Mouse (Mus musculus) embryonic facial prominence, embryonic 10.5 days (tissue): ENCODE measurements around the gene Gxylt2. TPM values are rescaled to one million over a fixed set of nuclear protein-coding genes. Genes with fewer than 3 reads are reported as not detected.

ENCODE experiments used
- DNase-seq: peaks from one replicate; pipeline ENCODE4 v3.0.0-alpha.2; 2017; ENCODE audit warnings: low spot score
- H3K27ac ChIP-seq: fragments of 300-500 bp; sonication (generic); replicated peaks from 2 replicates; pipeline ENCODE4 v1.5.1; 2016; ENCODE audit warnings: mild to moderate bottlenecking
- H3K27me3 ChIP-seq: fragments of 300-500 bp; sonication (generic); replicated peaks from 2 replicates; pipeline ENCODE4 v1.6.1; 2016; ENCODE audit warnings: low read depth, mild to moderate bottlenecking; ENCODE audit not compliant: poor library complexity, severe bottlenecking
- H3K36me3 ChIP-seq: fragments of 300-500 bp; sonication (generic); replicated peaks from 2 replicates; pipeline ENCODE4 v1.6.1; 2016; ENCODE audit warnings: mild to moderate bottlenecking, moderate library complexity
- H3K4me1 ChIP-seq: fragments of 300-500 bp; sonication (generic); 2 replicates; pipeline ENCODE4 v1.6.1; 2016
- H3K4me3 ChIP-seq: fragments of 300-500 bp; sonication (generic); 2 replicates; pipeline ENCODE4 v1.5.1; 2016; ENCODE audit warnings: mild to moderate bottlenecking, moderate library complexity
- H3K9me3 ChIP-seq: fragments of 300-500 bp; sonication (generic); 2 replicates; pipeline ENCODE4 v1.6.1; 2016; ENCODE audit warnings: mild to moderate bottlenecking
- WGBS: fragments of 180-500 bp; shearing (Covaris S2); methylation state at CpG from one replicate; pipeline ENCODE4 v1.1.7; 2016; 5-methylcytosine and 5-hydroxymethylcytosine counted together
- polyA plus RNA-seq: library from polyadenylated mRNA; unstranded; fragments of >200 nt; fragmentation: Nextera tagmentation; extraction: Ambion mirVana; gene quantifications from 2 replicates; pipeline ENCODE4 v1.2.1, GENCODE M21; 2016

The Gxylt2 gene
- polyA plus RNA-seq, 1 experiment from 2014 or later, result 3.6 TPM

DNA sequence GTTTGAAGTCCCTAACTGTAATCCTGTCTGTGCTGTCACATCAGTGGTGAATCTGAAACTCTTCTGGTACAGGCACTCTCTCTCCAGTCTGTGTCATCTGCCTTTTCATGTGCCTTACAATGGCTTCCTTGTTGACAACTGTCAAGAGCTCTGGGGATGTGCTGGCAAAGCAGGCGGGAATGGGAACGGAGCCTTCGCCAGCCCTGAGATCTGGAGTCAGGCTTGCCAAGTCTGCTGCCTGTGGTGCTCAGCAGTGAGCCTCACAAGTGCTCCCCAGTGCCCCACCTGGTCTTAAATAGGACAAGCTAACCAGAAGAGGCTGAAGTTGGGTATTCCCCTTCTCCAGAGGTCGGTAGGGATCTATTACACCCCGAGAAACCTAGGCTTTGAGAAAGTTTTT is 3.8 kb upstream of the Gxylt2 start:
- 65% methylated on average over 5 of the region's 5 CpGs for WGBS
- peaks cover 37% of the 10 kb centered on the region for H3K27me3 ChIP-seq
- no peaks in the 10 kb centered on the region for H3K9me3 ChIP-seq
- no peak overlapping the region for H3K4me3 ChIP-seq
- H3K27ac ChIP-seq, result no peak overlapping the region
- DNase-seq, result no peak
- H3K4me1 ChIP-seq, result peaks cover 19% of the 10 kb centered on the region
- no peaks in the 10 kb centered on the region for H3K36me3 ChIP-seq

DNA sequence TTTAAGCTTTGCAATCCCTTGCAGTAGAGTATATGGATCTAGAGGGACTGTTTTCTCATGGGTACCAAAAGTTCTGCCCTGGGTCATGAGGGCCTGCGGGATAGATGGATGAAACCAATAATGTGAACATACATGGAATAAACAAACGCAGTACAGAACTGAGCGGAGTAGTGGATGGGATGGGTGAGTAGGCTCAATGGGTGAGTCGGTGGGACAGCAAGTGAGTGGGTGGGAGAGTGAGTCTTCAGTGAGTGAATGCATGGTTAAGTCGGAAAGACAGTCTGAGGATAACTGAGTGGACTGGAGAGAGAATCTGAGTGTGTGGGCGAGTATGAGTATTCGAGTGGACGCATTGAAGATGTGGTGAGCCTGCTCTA is 349 bp upstream of the Gxylt2 start:
- H3K27ac ChIP-seq, result peak overlapping the region; percentile 90
- H3K36me3 ChIP-seq, result no peaks in the 10 kb centered on the region
- no peak for DNase-seq
- peaks cover 28% of the 10 kb centered on the region for H3K4me1 ChIP-seq
- no peaks in the 10 kb centered on the region for H3K9me3 ChIP-seq
- 33% methylated on average over 8 of the region's 8 CpGs for WGBS
- H3K4me3 ChIP-seq, result peak overlapping the region; percentile 83
- peaks cover 58% of the 10 kb centered on the region for H3K27me3 ChIP-seq

DNA sequence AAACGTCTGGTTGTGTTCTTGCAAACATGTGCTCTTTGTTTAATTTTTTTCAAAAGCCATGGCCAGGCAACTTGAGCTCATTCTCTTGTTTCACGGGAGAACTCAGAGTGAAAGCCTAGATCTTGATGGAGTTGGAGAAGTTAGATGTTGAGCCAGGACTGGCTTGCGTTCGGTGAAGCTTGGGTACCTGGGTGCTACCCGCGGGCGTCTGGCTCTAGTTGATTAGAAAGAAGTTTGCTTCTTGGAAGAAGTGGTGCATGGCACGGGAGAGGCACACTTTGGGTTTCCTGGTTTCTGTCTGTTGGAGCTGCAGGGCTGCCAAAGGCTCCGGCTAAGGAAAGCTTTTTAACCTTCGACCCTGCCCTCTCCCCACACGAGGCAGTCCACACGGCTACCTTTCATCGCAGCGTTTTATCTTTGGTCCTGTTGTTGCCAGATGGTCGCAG is 855 bp downstream of the Gxylt2 start:
- Histone ChIP-seq H3K27ac (peak overlapping the region; percentile 90), H3K9me3 (no peaks in the 10 kb centered on the region), H3K36me3 (no peaks in the 10 kb centered on the region), H3K27me3 (peaks cover 58% of the 10 kb centered on the region), H3K4me3 (peak overlapping the region; percentile 83), H3K4me1 (peaks cover 33% of the 10 kb centered on the region)
- WGBS, result 1% methylated on average over 15 of the region's 15 CpGs
- peak; percentile 59 for DNase-seq

DNA sequence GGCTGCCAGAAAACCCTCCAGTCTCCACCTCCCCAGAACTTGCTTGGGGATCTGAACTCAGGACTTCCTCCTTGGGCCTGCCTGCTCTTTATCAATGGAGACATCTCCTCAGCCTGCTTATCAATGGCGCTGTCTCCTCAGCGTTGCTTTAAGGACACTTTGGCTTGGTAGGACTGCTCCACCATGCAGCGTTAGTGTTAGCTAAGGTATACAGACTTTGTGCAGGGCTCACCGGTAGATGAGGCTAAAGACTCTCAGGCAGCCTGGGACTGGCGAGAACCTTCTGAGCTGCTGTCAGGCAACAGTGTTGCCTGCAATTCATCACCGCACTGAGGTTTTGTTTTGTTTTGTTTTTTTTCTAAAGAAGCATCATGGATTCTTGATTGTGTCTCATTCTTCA is 2.3 kb downstream of the Gxylt2 start:
- WGBS, result 82% methylated on average over 6 of the region's 6 CpGs

DNA sequence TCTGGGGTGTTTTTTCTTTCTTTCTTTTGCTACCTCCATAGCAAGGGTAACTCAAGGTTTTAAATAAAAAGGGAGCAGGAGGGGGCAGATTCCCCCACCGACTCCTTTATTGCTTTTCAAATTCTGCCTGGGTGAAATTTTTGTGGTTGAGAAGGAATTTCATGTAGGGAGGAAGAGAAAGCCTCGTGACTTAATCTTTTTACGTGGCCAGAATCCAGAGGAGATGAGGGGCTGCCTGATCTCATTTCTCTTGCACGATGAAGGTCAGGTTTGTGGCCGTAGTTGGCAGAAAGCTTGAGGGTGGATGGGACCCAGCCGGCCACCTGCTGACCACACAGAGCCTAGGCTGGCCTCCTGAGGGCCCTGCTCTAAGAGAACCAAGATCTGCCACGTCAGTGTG is 3.0 kb downstream of the Gxylt2 start:
- DNase-seq, result peak; percentile 18
- WGBS, result 58% methylated on average over 7 of the region's 7 CpGs
- Histone ChIP-seq H3K27ac (no peak overlapping the region; the same call in 1 of the 2 replicates), H3K4me1 (peaks cover 33% of the 10 kb centered on the region), H3K9me3 (no peaks in the 10 kb centered on the region), H3K27me3 (peaks cover 53% of the 10 kb centered on the region), H3K4me3 (no peak overlapping the region), H3K36me3 (no peaks in the 10 kb centered on the region)

More for the DNA sequence above, 2.3 kb downstream of the Gxylt2 start:
- Histone ChIP-seq H3K27ac (no peak overlapping the region), H3K9me3 (no peaks in the 10 kb centered on the region), H3K36me3 (no peaks in the 10 kb centered on the region), H3K27me3 (peaks cover 54% of the 10 kb centered on the region), H3K4me3 (no peak overlapping the region), H3K4me1 (peaks cover 33% of the 10 kb centered on the region)
- DNase-seq, result no peak

DNA sequence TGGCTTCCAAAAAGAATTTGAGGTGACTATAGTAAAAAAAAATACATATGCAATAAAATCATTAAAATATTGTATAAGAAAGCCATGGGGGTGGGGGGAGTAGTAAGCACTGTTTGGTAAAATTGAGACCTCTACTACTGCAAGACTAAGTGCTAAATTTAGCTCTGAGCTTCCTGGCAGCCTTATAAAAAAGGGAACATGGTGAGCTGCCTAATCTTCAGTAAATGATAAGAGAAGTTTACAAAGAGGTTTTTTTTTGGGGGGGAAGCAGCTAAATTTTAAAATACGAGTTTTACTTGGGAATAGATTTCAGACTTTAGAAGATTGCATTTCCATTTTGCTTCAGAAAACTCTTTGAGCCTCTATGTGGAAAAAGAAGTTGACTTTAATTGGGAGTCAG is 3.7 kb downstream of the Gxylt2 start:
- H3K36me3 ChIP-seq, result no peaks in the 10 kb centered on the region
- no peak overlapping the region for H3K4me3 ChIP-seq
- no peak overlapping the region for H3K27ac ChIP-seq
- H3K9me3 ChIP-seq, result no peaks in the 10 kb centered on the region
- WGBS, result 79% methylated on average over 1 of the region's 1 CpGs
- peaks cover 46% of the 10 kb centered on the region for H3K27me3 ChIP-seq
- no peak for DNase-seq
- H3K4me1 ChIP-seq, result peaks cover 33% of the 10 kb centered on the region

DNA sequence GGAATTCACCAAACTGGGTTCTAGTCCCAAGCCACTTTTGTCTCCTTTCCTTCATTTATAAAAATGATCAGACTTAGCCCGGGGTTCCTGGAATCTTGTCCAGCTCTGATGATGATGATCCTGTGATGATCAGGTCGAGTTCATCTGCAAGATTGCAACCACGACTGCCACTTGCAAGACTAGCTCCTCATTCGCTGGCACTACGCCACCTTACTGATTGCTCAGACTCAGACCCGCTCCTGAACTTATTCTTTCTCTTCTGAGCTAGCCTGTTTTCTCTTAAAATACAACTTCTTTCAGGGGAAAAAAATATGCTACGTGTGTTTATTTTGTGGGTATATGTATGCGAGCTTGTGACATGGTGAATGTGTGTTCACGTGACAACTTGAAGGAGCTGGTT is 4.5 kb downstream of the Gxylt2 start:
- WGBS, result 89% methylated on average over 9 of the region's 9 CpGs
- Histone ChIP-seq H3K36me3 (no peaks in the 10 kb centered on the region), H3K4me3 (no peak overlapping the region), H3K27me3 (peaks cover 39% of the 10 kb centered on the region), H3K27ac (no peak overlapping the region), H3K4me1 (peaks cover 32% of the 10 kb centered on the region), H3K9me3 (no peaks in the 10 kb centered on the region)
- no peak for DNase-seq

DNA sequence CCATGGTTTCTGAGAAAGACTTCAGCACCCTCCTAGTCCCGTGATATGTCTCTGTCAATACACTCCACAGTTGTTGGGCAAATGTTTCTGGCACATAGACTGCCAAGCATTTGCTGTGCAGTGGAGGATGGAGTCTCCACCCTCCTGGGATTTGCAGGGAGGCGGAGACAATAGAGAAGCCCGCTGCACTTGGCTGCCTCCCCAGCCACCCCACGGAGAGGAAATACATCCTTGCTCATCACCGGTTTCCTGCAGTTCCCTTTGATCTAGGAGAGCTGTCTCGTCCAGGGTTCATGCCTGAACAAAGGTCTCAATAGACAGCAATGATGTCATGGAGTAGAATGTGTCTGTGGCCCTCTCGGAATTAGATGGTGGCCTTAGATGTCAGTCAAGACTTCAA is 4.9 kb downstream of the Gxylt2 start:
- Histone ChIP-seq H3K27me3 (peaks cover 34% of the 10 kb centered on the region), H3K27ac (no peak overlapping the region), H3K4me3 (no peak overlapping the region), H3K4me1 (peaks cover 27% of the 10 kb centered on the region), H3K9me3 (no peaks in the 10 kb centered on the region), H3K36me3 (no peaks in the 10 kb centered on the region)
- WGBS, result 30% methylated on average over 7 of the region's 7 CpGs
- DNase-seq, result peak; percentile 16

DNA sequence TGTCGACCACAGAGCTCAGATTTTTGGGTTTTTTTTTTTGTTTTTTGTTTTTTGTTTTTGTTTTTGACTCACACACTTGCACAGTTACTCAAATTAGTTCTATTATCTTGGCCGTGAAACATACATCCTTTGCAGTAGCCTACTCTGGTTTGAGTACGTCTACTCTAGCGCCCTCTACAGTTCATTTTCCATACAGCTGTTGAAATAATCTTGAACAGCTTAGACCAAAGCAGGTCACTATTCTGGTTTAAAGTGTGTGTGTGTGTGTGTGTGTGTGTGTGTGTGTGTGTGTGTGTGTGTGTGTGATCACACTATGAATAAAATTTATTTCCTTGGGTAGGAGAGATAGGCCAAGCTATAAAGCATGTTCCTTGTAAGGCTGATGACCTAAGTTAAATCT is 5.6 kb downstream of the Gxylt2 start:
- Histone ChIP-seq H3K9me3 (no peaks in the 10 kb centered on the region), H3K4me3 (no peak overlapping the region), H3K4me1 (peaks cover 25% of the 10 kb centered on the region), H3K36me3 (no peaks in the 10 kb centered on the region), H3K27me3 (peaks cover 27% of the 10 kb centered on the region), H3K27ac (no peak overlapping the region)
- DNase-seq, result no peak
- 37% methylated on average over 4 of the region's 4 CpGs for WGBS

DNA sequence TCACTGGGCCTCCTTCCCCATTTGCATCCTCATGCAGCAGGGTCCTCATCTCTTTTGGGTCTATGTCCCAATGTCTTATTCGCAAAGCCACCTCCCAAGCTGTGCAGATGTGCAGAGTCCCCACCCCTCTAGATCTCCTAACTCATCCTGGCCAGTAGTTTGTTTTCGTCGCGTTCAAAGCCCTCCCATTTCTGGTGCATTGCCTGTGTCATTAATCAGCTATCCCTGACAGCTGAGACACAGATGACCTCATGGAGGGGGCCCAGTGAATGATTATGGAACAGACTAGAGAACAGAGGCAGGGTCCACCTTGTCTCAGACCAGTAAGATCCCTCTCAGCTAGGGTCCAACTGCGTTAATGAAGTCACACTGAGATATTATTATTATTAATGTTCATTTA is 6.3 kb downstream of the Gxylt2 start:
- DNase-seq, result no peak
- no peaks in the 10 kb centered on the region for H3K9me3 ChIP-seq
- 91% methylated on average over 5 of the region's 5 CpGs for WGBS

DNA sequence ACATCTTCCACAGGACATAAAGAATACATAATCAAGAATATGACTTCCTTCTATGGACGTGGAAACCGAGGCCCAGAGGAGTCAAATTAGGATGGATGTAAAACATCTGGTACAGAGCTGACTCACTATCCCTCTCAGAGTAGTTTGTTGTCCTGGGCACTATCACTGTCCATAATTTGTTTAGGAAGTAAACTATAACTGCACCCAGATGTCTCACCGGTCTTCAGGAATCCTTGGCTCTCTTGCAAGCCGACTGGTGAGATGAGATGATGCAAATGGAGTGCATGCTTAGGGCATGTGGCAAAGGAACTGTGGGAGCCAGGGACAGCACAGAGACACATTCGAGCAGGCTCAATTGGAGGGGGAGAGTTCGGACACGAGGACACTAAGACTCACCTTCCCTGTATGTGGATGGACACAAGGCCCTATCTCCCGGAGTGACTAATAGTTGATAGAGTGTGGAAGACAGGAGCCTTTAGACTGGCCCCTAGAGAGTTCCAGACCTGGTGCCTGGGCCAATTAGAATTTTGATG is 10.8 kb downstream of the Gxylt2 start:
- Histone ChIP-seq H3K4me1 (peaks cover 17% of the 10 kb centered on the region), H3K4me3 (no peak overlapping the region), H3K36me3 (no peaks in the 10 kb centered on the region), H3K27ac (no peak overlapping the region), H3K27me3 (peaks cover 26% of the 10 kb centered on the region), H3K9me3 (no peaks in the 10 kb centered on the region)
- peak; percentile 17 for DNase-seq
- WGBS, result 60% methylated on average over 8 of the region's 8 CpGs

More for the DNA sequence above, 6.3 kb downstream of the Gxylt2 start:
- H3K4me1 ChIP-seq, result peaks cover 23% of the 10 kb centered on the region
- H3K27me3 ChIP-seq, result peaks cover 20% of the 10 kb centered on the region
- no peaks in the 10 kb centered on the region for H3K36me3 ChIP-seq
- H3K4me3 ChIP-seq, result no peak overlapping the region
- H3K27ac ChIP-seq, result no peak overlapping the region

DNA sequence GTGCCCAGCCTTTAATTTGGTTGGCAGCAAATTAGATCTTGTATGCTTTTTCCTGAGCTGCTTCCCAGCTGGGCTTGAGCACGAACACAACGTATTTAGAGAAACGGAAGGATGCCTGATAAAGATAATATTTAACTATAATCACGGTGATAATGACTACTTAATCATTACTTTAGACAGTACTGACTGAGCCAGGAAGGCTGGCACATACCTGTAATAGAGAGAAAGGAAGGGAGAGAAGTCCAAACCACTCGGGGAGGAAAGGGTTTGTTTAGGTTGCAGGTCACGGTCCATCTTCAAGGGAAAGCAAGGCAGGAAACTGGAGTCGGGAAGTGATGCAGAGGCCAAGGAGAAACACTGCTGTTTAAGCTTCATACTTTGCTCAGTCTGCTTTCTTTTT is 11.6 kb downstream of the Gxylt2 start:
- H3K4me3 ChIP-seq, result no peak overlapping the region
- H3K27ac ChIP-seq, result 0 out of 2 replicates have a peak overlapping the region, but pooled peaks have one; percentile 4
- no peaks in the 10 kb centered on the region for H3K36me3 ChIP-seq
- H3K9me3 ChIP-seq, result no peaks in the 10 kb centered on the region
- WGBS, result 74% methylated on average over 7 of the region's 7 CpGs
- DNase-seq, result no peak
- H3K27me3 ChIP-seq, result peaks cover 33% of the 10 kb centered on the region
- H3K4me1 ChIP-seq, result peaks cover 20% of the 10 kb centered on the region

DNA sequence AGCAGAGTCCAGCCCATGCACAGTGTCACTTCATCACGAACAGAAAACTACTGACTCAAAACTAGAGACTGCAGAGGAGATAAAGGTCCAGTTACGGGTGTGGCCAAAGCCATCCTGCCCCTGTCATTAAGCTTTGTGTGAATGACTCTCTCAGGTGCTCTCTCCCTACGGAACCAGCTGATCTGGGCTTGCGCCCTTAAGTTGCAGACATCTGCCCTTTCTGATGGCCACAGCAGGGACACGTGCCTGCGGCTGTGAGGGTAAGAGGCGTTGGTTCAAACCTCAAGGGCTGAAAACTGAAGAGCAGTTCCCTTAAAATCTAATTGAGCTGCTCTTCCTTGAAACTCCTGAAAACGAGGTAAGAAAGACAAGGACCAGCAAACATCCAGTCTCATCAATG is 12.3 kb downstream of the Gxylt2 start:
- Histone ChIP-seq H3K36me3 (no peaks in the 10 kb centered on the region), H3K27ac (0 out of 2 replicates have a peak overlapping the region, but pooled peaks have one; percentile 4), H3K4me3 (no peak overlapping the region), H3K27me3 (peaks cover 36% of the 10 kb centered on the region), H3K9me3 (no peaks in the 10 kb centered on the region), H3K4me1 (peaks cover 27% of the 10 kb centered on the region)
- 78% methylated on average over 8 of the region's 8 CpGs for WGBS
- DNase-seq, result no peak
